Mouse (Mus musculus): ENCODE measurements at regions not wholly inside any gene's neighbourhood (a gene's known extent, or its start where the extent isn't known, plus 50 kb on each side); places are given as distances from the start of the nearest gene placed in this dataset.

DNA sequence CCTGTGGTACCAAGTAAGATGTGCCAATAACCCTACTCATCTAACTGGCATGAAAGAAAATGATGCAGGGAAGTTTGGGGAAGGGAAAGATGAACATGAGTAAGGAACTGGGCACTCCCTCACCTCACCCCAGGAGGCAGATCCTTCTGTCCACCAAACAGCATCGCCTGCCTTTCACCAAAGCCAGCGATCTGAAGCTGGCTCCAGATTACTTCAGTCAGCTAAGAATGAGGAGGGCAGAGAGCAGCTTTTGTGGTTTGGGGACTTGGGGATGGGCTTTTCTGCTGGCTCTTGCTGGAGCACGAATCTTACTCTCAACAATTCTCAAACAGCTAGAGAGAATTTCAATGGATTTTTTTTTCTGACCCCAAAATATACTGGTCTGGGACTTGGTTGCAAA is 297.0 kb downstream of the Bcor start:
- no peak for TF ChIP-seq POLR2A (IDR thresholded peaks at IDR 0.05; ENCODE audit: low read depth, low read length)
- no peak for TF ChIP-seq CTCF (IDR thresholded peaks at IDR 0.05; ENCODE audit: extremely low read depth, insufficient read length, insufficient replicate concordance, low read depth, low read length)
